Mouse (Mus musculus) embryo, embryonic 10 days (tissue): ENCODE results near the gene Nrp2.

ENCODE experiments used
- DNase-seq: peaks from one replicate; pipeline ENCODE4 v3.0.0-alpha.2; 2015; ENCODE audit warnings: low spot score

Nrp2 gene

GRCm38 (mm10) chr1:62782573-62782972, 79.5 kb downstream of the Nrp2 start:
- no peak for DNase-seq

GRCm38 (mm10) chr1:62783354-62784083, 80.4 kb downstream of the Nrp2 start:
- peak; percentile 48 for DNase-seq

DNA sequence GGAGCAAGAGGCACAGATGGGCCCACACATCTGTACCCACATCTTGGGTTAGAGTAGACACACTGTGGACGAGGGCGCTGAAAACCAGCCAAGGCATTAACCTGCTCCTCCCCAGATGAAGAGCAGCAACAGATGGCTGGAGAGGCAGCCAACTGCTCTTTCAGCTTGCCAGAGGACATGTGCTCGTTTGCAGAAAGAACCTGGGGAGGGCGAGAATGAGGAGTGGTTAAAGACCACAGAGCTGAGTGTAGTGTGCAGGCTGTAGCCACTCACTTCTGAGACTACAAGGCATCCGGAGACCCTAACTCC, 81.0 kb downstream of the Nrp2 start:
- no peak for DNase-seq

- peak; percentile 76 for DNase-seq
These were observed 83.2 kb downstream of the Nrp2 start for GRCm38 (mm10) chr1:62786255-62786654.

- no peak for DNase-seq
These were observed 84.5 kb downstream of the Nrp2 start for GRCm38 (mm10) chr1:62787546-62787945.

DNA sequence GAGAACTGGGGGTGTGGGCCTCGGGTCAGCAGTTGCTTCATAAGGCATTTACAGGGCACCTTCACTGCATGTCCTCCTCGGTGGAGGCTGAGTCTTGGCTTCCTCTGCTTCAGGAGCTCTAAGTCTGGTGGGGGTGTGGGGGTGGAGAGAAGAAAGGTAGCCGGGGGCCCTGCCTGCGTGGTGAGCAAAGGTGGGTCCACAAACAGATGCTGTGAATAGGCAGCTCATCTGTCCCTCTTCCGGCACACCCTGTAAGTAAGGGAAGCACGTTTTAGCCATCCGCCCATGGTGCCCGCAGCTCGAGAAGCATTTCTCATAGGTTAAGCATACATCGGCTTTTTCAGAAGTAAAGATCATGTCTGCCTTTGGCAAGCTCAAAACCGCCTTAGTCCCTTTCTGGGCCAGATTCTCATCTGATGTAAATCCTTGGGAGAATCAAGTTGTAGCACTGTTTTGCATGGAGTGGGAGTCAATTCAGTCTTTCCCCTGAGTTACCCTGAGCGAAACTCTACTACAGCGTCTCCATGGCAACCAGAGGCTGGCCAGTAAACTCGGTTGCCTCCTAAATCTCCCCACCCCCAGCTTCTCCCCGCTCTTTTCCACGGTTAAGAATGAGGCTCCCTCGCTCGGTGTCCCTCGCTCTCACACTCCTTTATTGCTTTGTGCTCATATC, 91.3 kb downstream of the Nrp2 start:
- peak; percentile 87 for DNase-seq

- DNase-seq = no peak
These were observed 91.8 kb downstream of the Nrp2 start for GRCm38 (mm10) chr1:62794896-62795255.

DNA sequence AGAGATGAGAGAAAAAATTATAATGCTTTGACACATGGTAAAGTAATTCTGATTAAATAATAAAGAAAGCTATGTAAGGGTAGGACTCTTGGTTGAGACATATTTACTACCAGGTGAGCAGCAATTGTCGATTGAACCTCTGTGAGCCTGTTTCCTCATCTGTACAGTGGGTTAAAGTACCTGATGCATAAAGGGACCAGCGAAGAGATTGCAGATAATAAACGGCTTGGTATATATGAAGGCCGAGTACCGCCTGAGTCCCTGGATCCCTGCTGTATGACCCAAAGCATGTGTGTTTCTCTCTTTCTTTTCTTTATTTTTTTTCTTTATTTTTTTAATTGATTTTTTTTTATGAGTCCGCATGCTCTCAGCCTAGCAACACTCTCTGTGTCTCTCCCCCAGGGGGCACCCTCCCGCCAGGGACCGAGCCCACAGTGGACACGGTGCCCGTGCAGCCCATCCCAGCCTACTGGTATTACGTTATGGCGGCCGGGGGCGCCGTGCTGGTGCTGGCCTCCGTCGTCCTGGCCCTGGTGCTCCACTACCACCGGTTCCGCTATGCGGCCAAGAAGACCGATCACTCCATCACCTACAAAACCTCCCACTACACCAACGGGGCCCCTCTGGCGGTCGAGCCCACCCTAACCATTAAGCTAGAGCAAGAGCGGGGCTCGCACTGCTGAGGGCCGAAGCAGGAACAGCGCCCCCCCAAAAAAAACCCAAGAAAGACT, 92.4 kb downstream of the Nrp2 start:
- DNase-seq = peak; percentile 83

DNA sequence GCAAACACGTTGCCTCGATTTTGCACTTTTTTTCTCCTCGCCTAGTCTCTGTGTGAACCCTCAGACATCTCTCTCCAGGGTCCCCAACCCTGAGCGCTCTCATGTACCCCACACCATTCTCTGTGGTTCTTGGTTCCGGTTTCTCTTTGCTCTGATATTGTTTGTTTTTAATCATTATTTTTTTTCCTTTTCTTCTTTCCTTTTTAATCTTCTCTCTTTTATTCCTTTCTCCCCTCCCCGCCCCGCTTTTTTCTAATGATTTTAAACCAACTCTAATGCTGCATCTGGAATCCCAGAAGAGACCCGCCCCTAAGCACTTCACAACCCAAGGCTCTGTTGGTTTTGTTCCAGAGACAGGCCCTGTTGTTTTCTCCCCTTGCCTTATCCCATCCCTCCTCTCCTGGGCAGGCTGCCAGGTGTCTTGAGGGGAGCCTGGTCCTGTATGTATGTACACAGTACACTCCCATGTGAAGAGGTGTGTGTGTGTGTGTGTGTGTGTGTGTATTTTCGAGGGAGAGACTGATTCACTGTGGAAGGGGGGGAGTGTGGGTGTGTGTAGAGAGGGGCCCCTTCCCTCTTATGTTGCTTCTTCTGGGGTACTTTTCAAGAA, 93.1 kb downstream of the Nrp2 start:
- DNase-seq = no peak

GRCm38 (mm10) chr1:62799427-62799826, 96.3 kb downstream of the Nrp2 start:
- no peak for DNase-seq

DNA sequence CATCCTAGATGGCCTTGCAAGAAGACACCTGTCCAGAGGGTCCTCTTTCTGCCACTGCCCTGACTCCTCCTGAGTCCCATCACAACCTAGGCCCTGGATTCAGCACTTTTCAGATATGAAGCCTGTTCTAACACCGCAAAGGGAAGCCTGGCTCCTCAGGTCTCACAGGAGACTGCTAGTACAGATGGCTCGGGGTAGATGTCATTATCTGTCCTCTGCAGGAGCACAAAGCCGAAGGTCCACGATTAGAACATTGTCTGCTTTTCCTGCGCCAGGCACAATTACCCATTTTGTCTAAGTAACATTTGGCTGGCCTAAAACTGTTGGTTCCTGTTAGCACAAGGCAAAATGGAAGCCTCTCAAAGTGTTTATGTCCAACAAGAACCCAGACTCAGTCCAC, 97.3 kb downstream of the Nrp2 start:
- DNase-seq = no peak

DNA sequence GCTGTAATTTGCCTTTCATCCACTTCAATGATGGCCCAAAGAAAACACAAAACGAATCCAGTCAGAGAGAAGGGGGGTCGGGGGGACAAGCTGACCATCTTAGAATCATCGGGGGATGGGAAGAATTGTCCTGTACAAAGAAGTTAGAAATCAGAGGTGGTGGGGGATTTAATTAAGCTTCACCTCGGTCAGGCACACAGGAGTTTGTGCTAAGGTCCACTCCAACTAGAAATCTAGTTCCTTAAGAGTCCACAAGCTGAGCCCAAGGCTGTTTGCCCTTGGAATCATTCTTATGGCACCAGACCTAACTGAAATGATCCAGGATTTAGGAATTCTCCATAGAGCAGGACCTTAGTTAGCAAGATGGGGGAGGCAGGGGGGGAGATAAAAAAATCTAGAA, 98.3 kb downstream of the Nrp2 start:
- no peak for DNase-seq

DNA sequence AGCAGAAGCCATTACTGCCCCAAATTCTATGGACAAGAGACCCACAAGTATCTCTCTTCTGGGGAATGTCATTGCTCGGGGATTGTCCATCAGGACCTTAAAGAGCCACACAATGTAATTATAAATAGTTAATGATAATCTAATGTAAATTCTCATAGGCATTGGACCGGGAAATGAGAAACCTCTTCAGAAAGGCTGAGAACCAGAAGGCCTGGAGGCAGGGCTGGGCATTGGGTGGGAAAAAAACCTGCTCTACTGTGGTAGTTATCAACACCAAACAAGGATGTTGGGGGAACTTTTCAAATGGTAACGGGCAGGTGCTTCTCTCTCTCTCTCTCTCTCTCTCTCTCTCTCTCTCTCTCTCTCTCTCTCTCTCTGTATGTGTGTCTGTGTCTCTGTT, 98.8 kb downstream of the Nrp2 start:
- no peak for DNase-seq

DNA sequence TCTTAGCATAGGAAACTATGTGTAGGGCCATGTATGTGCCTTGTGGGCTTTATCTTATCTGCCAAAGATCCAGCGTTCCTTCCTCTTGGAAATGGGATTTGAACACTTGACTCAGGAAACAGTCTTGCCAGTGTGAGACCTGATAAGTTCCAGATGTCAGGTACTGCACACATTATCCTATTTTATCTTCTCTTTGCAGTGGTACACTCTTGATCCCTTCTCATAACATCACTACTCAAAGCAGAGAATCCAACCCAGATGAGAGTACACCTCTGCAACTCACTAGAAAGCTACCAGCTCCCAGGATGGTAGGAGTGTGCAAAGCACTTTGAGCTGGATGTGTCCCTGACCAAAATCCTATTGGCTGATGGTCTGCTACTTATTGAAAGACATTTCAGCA, 100.5 kb downstream of the Nrp2 start:
- no peak for DNase-seq

DNA sequence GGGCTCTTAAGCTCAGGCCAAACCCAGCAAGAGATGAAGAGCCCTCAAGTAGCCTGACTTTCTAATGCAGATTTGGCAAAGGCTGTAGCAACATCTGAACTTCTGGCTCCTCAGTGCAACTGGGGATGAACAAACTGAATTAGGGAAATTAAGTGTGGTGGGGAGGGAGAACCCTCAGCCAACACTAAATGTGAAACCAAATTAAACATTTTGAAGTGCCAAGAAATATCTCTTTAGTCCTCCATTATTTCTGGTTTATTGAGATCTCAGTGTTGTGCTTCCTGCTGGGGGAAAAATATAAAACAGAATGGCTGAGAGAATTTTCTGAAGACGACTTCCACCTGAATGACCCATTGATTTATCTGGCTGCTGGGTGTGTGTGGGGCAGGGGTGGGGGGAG, 102.9 kb downstream of the Nrp2 start:
- DNase-seq = no peak

DNA sequence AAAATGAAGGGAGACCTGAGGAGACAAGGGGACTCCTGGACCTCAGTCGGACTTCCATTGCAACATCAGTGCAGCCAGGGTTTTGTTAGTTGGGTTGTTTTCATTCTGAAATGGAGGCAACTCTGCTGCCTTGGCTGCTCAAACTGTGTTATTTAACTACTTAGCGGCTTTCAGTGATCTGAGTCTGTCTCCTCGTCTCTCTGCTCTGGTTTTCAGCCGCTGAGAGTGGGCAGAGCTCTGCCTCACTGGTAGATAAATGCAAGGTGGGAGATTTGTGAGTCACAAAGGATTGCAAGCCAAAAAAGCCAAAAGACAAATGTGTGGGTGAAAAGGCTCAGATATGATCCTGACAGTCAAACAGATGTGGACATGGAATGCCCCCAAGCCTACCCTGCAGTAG, 105.3 kb downstream of the Nrp2 start:
- DNase-seq = no peak

- no peak for DNase-seq
These were observed 106.6 kb downstream of the Nrp2 start for GRCm38 (mm10) chr1:62809601-62810228.

DNA sequence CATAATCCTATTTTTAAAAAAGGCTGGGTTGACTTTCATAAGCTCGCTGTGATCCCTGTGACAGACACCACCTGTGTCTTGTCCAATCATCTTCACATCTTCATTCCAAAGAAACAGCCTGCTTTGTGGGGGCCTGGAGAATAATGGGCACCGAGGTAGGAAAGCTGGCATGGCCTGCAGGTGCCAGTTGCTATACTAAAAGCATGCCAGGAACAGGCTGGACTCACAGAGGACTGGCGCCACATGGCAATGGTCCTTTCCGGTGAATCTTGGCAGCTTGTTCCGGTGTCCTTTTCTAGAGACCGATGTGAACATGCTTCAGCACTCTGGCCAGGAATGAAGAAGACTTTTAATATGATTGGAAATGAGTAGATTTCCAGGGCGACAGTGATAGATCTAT, 108.1 kb downstream of the Nrp2 start:
- DNase-seq = no peak

DNA sequence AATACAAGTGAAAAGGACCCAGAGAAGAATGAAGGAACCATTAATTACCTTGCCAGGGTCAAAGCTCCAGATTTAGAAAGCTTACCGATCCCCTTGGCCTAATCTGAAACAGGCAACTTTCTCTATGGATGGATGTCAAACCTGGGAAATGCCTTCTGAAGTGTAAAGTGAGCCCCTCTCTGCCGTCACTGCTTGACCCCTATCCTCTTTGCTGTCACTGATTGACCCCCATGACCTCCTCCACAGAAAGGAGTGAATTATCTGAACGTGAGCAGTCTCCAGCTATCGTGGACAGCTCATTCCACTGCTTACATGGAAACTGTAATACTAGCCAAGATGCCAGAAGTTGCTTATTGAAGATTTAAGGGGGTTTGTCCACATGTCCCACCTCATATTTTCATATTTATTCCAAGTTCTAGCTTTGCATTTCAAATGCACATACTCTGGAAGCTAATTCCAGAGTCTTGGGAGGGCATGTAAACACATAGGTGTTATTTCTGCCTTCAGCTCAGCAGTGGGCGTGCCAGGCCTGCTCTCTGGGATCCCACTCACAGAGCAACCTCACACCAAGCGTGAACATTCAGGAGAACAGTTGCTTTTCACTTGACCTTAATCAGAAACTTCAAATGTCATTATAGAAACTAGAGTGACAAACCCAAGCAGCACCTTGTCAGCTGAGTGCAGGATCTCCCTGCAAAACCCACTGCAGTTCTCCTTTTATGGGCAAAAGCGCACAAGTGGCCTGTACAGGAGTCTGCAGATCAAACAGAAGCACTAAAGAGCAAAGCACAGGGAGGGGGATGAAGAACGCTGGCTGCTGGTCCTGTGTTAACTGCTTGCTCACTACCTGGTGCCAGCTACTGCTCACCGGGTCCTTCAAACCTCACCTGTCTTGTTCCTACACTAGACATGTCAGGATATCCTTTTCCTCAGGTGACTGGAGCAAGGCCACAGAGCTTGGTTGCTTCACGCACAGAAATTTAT, 109.9 kb downstream of the Nrp2 start:
- DNase-seq = peak; percentile 76

DNA sequence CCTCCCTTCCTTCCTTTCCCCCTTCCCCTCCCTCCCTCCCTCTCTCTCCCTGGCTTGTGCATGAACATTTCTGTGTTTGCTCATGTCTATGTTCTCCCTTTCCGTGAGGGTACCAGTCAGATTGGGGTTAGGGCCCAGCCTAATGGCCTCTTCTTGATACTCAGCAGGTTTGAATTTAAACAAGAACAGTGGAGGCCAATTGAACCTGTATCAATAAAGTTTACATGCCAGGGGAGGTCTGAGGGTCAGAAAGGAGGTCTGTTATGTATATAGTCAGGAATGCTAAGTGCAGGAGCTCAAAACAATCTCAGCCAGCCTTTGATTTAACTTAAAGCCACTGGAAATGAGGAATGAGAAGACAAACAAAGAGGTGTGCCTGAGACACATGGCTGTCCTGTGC, 110.9 kb downstream of the Nrp2 start:
- DNase-seq = no peak

GRCm38 (mm10) chr1:62817566-62817965, 114.5 kb downstream of the Nrp2 start:
- DNase-seq = no peak
